Mouse (Mus musculus) testis, adult 2 months (tissue): ENCODE data around the gene Gpc6. TPM values are rescaled to one million over a fixed set of nuclear protein-coding genes. Genes with fewer than 3 reads are reported as not detected.

ENCODE experiments used
- H3K27ac ChIP-seq: fragments of 200-500 bp; 2 replicates; pipeline ENCODE4 v1.5.1; 2012; ENCODE audit warnings: low read depth, low read length; ENCODE audit not compliant: control insufficient read depth, insufficient read depth
- H3K27me3 ChIP-seq: fragments of 200-500 bp; 2 replicates; pipeline ENCODE4 v1.6.1; 2012; ENCODE audit warnings: mild to moderate bottlenecking, low read length, moderate library complexity; ENCODE audit not compliant: control insufficient read depth, insufficient read depth
- H3K36me3 ChIP-seq: fragments of 200-500 bp; 2 replicates; pipeline ENCODE4 v1.6.1; 2012; ENCODE audit warnings: mild to moderate bottlenecking, low read length; ENCODE audit not compliant: control insufficient read depth, insufficient read depth
- H3K4me1 ChIP-seq: fragments of 200-500 bp; 2 replicates; pipeline ENCODE4 v1.6.1; 2012; ENCODE audit warnings: low read length; ENCODE audit not compliant: control insufficient read depth, insufficient read depth
- H3K4me3 ChIP-seq: fragments of 200-500 bp; 2 replicates; pipeline ENCODE4 v1.5.1; 2012; ENCODE audit warnings: low read depth, mild to moderate bottlenecking, low read length, moderate library complexity, mixed read lengths; ENCODE audit not compliant: control insufficient read depth
- CTCF ChIP-seq: fragments of 200-500 bp; IDR thresholded peaks from 2 replicates; pipeline ENCODE4 v1.5.1; 2012; ENCODE audit warnings: low read depth, mild to moderate bottlenecking, inconsistent platforms, low read length, moderate library complexity; ENCODE audit not compliant: control insufficient read depth, insufficient read depth, insufficient replicate concordance
- POLR2A ChIP-seq: fragments of 200-500 bp; IDR thresholded peaks from 2 replicates; pipeline ENCODE4 v1.6.1; 2012; ENCODE audit warnings: low read depth, mild to moderate bottlenecking, inconsistent platforms, low read length, moderate library complexity; ENCODE audit not compliant: control insufficient read depth
- polyA plus RNA-seq: library from polyadenylated mRNA; depleted of rRNA; stranded (reverse); fragments of >200 nt; gene quantifications from 2 replicates; pipeline ENCODE4 v1.2.3, GENCODE M21; 2012

Gene Gpc6
- polyA plus RNA-seq, 1 experiment: 0.35 TPM

GRCm38 (mm10) chr14:117498785-117499184 lies 573.7 kb downstream of the Gpc6 start:
- TF ChIP-seq CTCF: no peak
- no peak for TF ChIP-seq POLR2A
- Histone ChIP-seq H3K4me3 (no peak overlapping the region), H3K27ac (no peak overlapping the region), H3K4me1 (no peaks in the 10 kb centered on the region), H3K27me3 (no peaks in the 10 kb centered on the region), H3K36me3 (no peaks in the 10 kb centered on the region)

GRCm38 (mm10) chr14:117499354-117499753 lies 574.2 kb downstream of the Gpc6 start:
- TF ChIP-seq CTCF (no peak), POLR2A (no peak)
- H3K27ac ChIP-seq: no peak overlapping the region
- H3K4me1 ChIP-seq: no peaks in the 10 kb centered on the region
- no peaks in the 10 kb centered on the region for H3K36me3 ChIP-seq
- H3K27me3 ChIP-seq: no peaks in the 10 kb centered on the region
- H3K4me3 ChIP-seq: no peak overlapping the region

GRCm38 (mm10) chr14:117514829-117515228 lies 589.7 kb downstream of the Gpc6 start:
- H3K36me3 ChIP-seq: no peaks in the 10 kb centered on the region
- no peaks in the 10 kb centered on the region for H3K4me1 ChIP-seq
- no peaks in the 10 kb centered on the region for H3K27me3 ChIP-seq
- H3K27ac ChIP-seq: no peak overlapping the region
- no peak overlapping the region for H3K4me3 ChIP-seq
- TF ChIP-seq POLR2A: no peak
- TF ChIP-seq CTCF: no peak

- no peaks in the 10 kb centered on the region for H3K4me1 ChIP-seq
- no peak overlapping the region for H3K27ac ChIP-seq
- no peaks in the 10 kb centered on the region for H3K36me3 ChIP-seq
- H3K4me3 ChIP-seq: no peak overlapping the region
- no peaks in the 10 kb centered on the region for H3K27me3 ChIP-seq
- TF ChIP-seq CTCF: no peak
- no peak for TF ChIP-seq POLR2A
These were observed 594.5 kb downstream of the Gpc6 start for GRCm38 (mm10) chr14:117519574-117519973.

- no peaks in the 10 kb centered on the region for H3K4me1 ChIP-seq
- TF ChIP-seq POLR2A: no peak
- TF ChIP-seq CTCF: no peak
- no peak overlapping the region for H3K4me3 ChIP-seq
- no peaks in the 10 kb centered on the region for H3K36me3 ChIP-seq
- H3K27ac ChIP-seq: no peak overlapping the region
- no peaks in the 10 kb centered on the region for H3K27me3 ChIP-seq
These were observed 595.6 kb downstream of the Gpc6 start for GRCm38 (mm10) chr14:117520706-117521105.

GRCm38 (mm10) chr14:117525133-117525532 lies 600.0 kb downstream of the Gpc6 start:
- Histone ChIP-seq H3K4me3 (no peak overlapping the region), H3K4me1 (no peaks in the 10 kb centered on the region), H3K27me3 (no peaks in the 10 kb centered on the region), H3K27ac (no peak overlapping the region), H3K36me3 (no peaks in the 10 kb centered on the region)
- TF ChIP-seq POLR2A: no peak
- no peak for TF ChIP-seq CTCF

- no peaks in the 10 kb centered on the region for H3K4me1 ChIP-seq
- no peak overlapping the region for H3K27ac ChIP-seq
- H3K36me3 ChIP-seq: no peaks in the 10 kb centered on the region
- no peak overlapping the region for H3K4me3 ChIP-seq
- H3K27me3 ChIP-seq: no peaks in the 10 kb centered on the region
- TF ChIP-seq CTCF: no peak
- TF ChIP-seq POLR2A: no peak
These were observed 601.9 kb downstream of the Gpc6 start for GRCm38 (mm10) chr14:117527053-117527452.

- Histone ChIP-seq H3K4me1 (no peaks in the 10 kb centered on the region), H3K4me3 (no peak overlapping the region), H3K27ac (no peak overlapping the region), H3K36me3 (no peaks in the 10 kb centered on the region), H3K27me3 (no peaks in the 10 kb centered on the region)
- no peak for TF ChIP-seq CTCF
- no peak for TF ChIP-seq POLR2A
These were observed 604.3 kb downstream of the Gpc6 start for GRCm38 (mm10) chr14:117529439-117529838.
